Mouse (Mus musculus) MEL (cell line): ENCODE measurements around the gene Myf5.

Experiments used
- CTCF ChIP-seq, 3 experiments: IDR thresholded peaks in 2 of 3; conservative IDR thresholded peaks in 1 of 3; 2 replicates each; pipeline ENCODE4 v1.5.1; 2011 to 2012; ENCODE audit warnings: low read length in 3 of 3, low read depth in 2 of 3, mild to moderate bottlenecking in 2 of 3, improper control_type of control experiment in 1 of 3, inconsistent platforms in 1 of 3, mixed read lengths in 1 of 3, moderate library complexity in 1 of 3; ENCODE audit not compliant: control insufficient read depth in 1 of 3, insufficient read depth in 1 of 3, poor library complexity in 1 of 3, severe bottlenecking in 1 of 3
- ELF1 ChIP-seq: IDR thresholded peaks from 2 replicates; pipeline ENCODE4 v1.6.1; 2014; ENCODE audit warnings: low read depth, mild to moderate bottlenecking, inconsistent platforms, low read length, improper control_type of control experiment, moderate library complexity
- GATA1 ChIP-seq: IDR thresholded peaks from 2 replicates; pipeline ENCODE4 v1.6.1; 2011; ENCODE audit warnings: low read depth, low read length, improper control_type of control experiment
- JUND ChIP-seq: IDR thresholded peaks from 2 replicates; pipeline ENCODE4 v1.6.1; 2011; ENCODE audit warnings: low read depth, mild to moderate bottlenecking, improper control_type of control experiment, low read length
- KAT2A ChIP-seq: conservative IDR thresholded peaks from 2 replicates; pipeline ENCODE4 v1.6.1; 2012; ENCODE audit warnings: low read depth, low read length, improper control_type of control experiment, inconsistent platforms
- MAFK ChIP-seq: IDR thresholded peaks from 2 replicates; pipeline ENCODE4 v1.6.1; 2011; ENCODE audit warnings: low read depth, mild to moderate bottlenecking, low read length, improper control_type of control experiment, borderline replicate concordance
- MAX ChIP-seq: IDR thresholded peaks from 2 replicates; pipeline ENCODE4 v1.6.1; 2011; ENCODE audit warnings: low read length, improper control_type of control experiment
- MEF2A ChIP-seq: IDR thresholded peaks from 2 replicates; pipeline ENCODE4 v1.6.1; 2014; ENCODE audit warnings: low read depth, mild to moderate bottlenecking, inconsistent platforms, low read length, improper control_type of control experiment; ENCODE audit not compliant: poor library complexity, insufficient replicate concordance, severe bottlenecking; ENCODE audit errors: extremely low read depth
- SIN3A ChIP-seq: IDR thresholded peaks from 2 replicates; pipeline ENCODE4 v1.6.1; 2012; ENCODE audit warnings: low read length, improper control_type of control experiment, inconsistent platforms
- TAL1 ChIP-seq: IDR thresholded peaks from 2 replicates; pipeline ENCODE4 v1.6.1; 2012; ENCODE audit warnings: mild to moderate bottlenecking, inconsistent platforms, low read length, moderate library complexity, mixed read lengths
- TBP ChIP-seq: IDR thresholded peaks from 2 replicates; pipeline ENCODE4 v1.8.0; 2011; ENCODE audit warnings: low read depth, low read length, improper control_type of control experiment
- USF2 ChIP-seq, 2 experiments: IDR thresholded peaks; 2 replicates each; pipeline ENCODE4 v1.6.1; 2011 to 2012; ENCODE audit warnings: improper control_type of control experiment in 2 of 2, low read length in 2 of 2, borderline replicate concordance in 1 of 2, inconsistent platforms in 1 of 2, low read depth in 1 of 2, mild to moderate bottlenecking in 1 of 2; ENCODE audit not compliant: insufficient read depth in 1 of 2

GRCm38 (mm10) chr10:107514735-107515134 lies 28.8 kb upstream of the Myf5 start:
- TF ChIP-seq CTCF (IDR thresholded peaks at IDR 0.05 in 2 of 3, conservative IDR thresholded peaks at IDR 0.05 in 1 of 3; ENCODE audit: control insufficient read depth in 1 of 3, insufficient read depth in 1 of 3, low read depth in 2 of 3, low read length in 3 of 3, poor library complexity in 1 of 3, severe bottlenecking in 1 of 3) (no peak), GATA1 (no peak), MAX (no peak), TBP (no peak), USF2 (IDR thresholded peaks at IDR 0.05; ENCODE audit: borderline replicate concordance in 1 of 2, insufficient read depth in 1 of 2, low read depth in 1 of 2, low read length in 2 of 2) (no peak), MEF2A (no peak), MAFK (no peak), KAT2A (no peak), TAL1 (no peak), SIN3A (no peak), JUND (no peak), ELF1 (no peak)
